Mouse (Mus musculus): ENCODE measurements around the gene Lyve1. TPM values are rescaled to one million over a fixed set of nuclear protein-coding genes. Genes with fewer than 3 reads are reported as not detected.

Gene Lyve1
- polyA plus RNA-seq, 2 experiments from 2014 or later, result not detected

GRCm38 (mm10) chr7:110808962-110809361, 54.1 kb downstream of the Lyve1 start:
- ATAC-seq, result no peak

DNA sequence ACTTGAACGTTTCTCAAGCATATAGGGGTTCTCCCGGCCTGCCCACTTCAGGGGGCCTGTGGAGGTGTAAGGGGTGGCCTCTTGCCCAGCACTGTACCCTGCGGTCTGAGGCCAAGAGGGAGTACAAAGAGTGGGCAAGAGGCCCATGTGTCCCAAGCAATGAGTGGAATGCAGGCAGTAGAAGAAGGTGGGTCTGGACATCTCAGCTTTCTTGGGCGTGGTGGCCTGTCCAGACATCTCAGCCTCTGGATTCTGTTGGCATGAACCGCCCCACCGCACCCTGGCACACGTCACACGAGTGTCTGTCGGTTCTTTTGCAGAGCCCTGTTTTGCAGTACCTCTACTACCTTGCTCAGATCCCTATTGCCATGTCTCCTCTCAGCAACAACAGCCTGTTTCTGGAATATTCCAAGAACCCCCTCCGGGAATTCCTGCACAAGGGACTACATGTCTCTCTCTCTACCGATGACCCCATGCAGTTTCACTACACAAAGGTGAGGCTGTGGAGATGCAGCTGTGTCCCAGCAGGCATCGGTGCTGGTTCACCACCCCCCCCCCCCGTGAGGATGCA, 55.5 kb downstream of the Lyve1 start:
- no peak for ATAC-seq

DNA sequence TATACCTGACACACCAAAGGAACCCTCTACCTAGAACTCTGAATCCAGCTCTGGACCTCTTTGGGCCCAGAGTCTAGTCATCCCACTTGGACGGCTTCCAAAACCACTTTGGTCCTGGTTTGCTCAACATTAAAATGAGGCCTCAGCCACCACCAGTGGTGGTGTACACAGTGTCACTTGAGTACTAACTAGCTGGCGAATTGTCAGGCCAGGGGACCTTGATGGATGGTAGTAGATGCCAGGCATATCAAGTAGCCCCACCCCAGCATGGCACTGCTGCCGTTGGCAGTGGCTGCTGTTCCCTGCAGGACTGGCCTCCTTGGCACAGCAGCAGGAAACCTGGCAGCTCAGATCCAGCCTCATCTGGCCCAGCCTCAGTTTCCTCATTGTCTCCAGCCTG, 58.8 kb downstream of the Lyve1 start:
- ATAC-seq, result no peak

DNA sequence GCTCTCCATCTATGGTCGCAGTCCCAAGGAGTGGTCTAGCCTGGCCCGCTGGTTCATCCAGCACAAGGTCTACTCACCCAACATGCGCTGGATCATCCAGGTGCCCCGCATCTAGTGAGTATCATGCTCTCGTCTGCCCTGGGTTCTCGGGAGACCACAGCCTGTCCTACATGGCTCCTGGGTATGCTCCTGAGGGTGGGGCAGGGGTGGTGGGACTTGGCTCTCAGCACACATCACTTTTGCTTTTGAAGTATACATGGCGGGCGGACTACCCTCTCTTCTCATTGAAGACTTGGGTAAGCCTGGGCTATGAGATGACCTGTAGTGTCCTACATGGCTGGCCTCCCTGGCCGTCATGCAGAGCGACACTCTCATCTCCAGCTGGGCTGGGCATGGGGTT, 59.9 kb downstream of the Lyve1 start:
- ATAC-seq, result no peak

DNA sequence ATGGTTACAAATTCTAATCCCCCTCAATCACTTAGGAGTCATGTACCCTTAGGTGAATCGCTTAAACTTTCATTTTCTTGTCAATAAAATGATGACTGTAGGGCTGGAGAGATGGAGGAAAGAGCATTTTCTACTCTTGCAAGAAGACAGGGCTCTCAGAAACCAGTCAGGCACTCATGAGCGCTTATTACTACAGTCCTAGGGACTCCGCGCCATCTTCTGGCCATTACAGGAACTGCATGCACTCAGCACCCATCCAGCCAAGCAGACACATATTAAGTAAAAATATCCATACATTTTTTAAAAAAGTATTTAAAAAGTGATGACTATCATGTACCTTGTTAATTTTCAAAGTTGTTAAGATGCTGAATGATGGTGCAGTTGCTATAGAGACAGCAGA, 62.0 kb downstream of the Lyve1 start:
- no peak for ATAC-seq

Other genes starting within 250 kb of the Lyve1 start
- 1 to 10 TPM in 1 of 2 experiments, under 1 TPM in 1; 0.84 to 2.3 TPM for gene Sbf2, start 248.3 kb downstream of the Lyve1 start, polyA plus RNA-seq (2017; shearing (Covaris generic))
- gene Adm, start 235.6 kb downstream of the Lyve1 start, polyA plus RNA-seq (2017; shearing (Covaris generic)), result not detected
- 1 to 10 TPM; 3.7 to 3.9 TPM for gene Ampd3, start 95.0 kb downstream of the Lyve1 start, polyA plus RNA-seq (2017; shearing (Covaris generic))
- 10 to 100 TPM; 14.8 to 17.6 TPM for gene Rnf141, start 18.8 kb downstream of the Lyve1 start, polyA plus RNA-seq (2017; shearing (Covaris generic))
- under 1 TPM; 0.66 to 0.93 TPM for gene Mrvi1, start 119.2 kb upstream of the Lyve1 start, polyA plus RNA-seq (2017; shearing (Covaris generic))
- gene Ctr9, start 165.7 kb upstream of the Lyve1 start, polyA plus RNA-seq (2017; shearing (Covaris generic)), result 10 to 100 TPM; 31.5 to 34.1 TPM
- gene Eif4g2, start 219.8 kb upstream of the Lyve1 start, polyA plus RNA-seq (2017; shearing (Covaris generic)), result 100 to 1,000 TPM; 799 to 823 TPM

Data from activated CD4-positive, CD25-positive, alpha-beta regulatory T cell, adult 4 months (primary cell).